Mouse (Mus musculus) bone marrow, adult 2 months (tissue): ENCODE data around the gene Dynlt3. TPM values are rescaled to one million over a fixed set of nuclear protein-coding genes. Genes with fewer than 3 reads are reported as not detected.
"Not testable (repeated sequence)": the region's sequence is repeated elsewhere in the genome, so short reads cannot be mapped to it uniquely, and the experiment has no call there.

Experiments
- H3K27ac ChIP-seq: fragments of 200-500 bp; 2 replicates; pipeline ENCODE4 v1.5.1; 2012; ENCODE audit warnings: low read depth, mild to moderate bottlenecking, control low read depth, inconsistent platforms, low read length; ENCODE audit not compliant: control insufficient read depth, poor library complexity, insufficient read depth
- H3K4me1 ChIP-seq: fragments of 200-500 bp; 2 replicates; pipeline ENCODE4 v1.6.1; 2011; ENCODE audit warnings: low read length; ENCODE audit not compliant: control insufficient read depth, insufficient read depth
- H3K4me3 ChIP-seq: fragments of 200-500 bp; replicated peaks from 2 replicates; pipeline ENCODE3; 2011; ENCODE audit warnings: mild to moderate bottlenecking, low read depth, low read length, control low read depth; ENCODE audit not compliant: control insufficient read depth
- CTCF ChIP-seq: fragments of 200-500 bp; IDR thresholded peaks from 2 replicates; pipeline ENCODE4 v1.5.1; 2011; ENCODE audit warnings: low read length, control low read depth; ENCODE audit not compliant: control insufficient read depth, insufficient read depth
- POLR2A ChIP-seq: fragments of 200-500 bp; IDR thresholded peaks from 2 replicates; pipeline ENCODE4 v1.6.1; 2011; ENCODE audit warnings: low read depth, mild to moderate bottlenecking, control low read depth, low read length, borderline replicate concordance; ENCODE audit not compliant: control insufficient read depth
- WGBS: fragments of 180-500 bp; shearing (Covaris S2); methylation state at CpG from one replicate; pipeline ENCODE4 v1.1.7; 2018; 5-methylcytosine and 5-hydroxymethylcytosine counted together
- polyA plus RNA-seq: library from polyadenylated mRNA; stranded (reverse); fragments of >200 nt; gene quantifications from 2 replicates; pipeline ENCODE4 v1.2.4, GENCODE M21; 2011; ENCODE audit warnings: low replicate concordance; ENCODE audit not compliant: missing spikeins, insufficient read depth, insufficient read length

Dynlt3 gene
- 17.4 and 28.2 TPM in 2 replicates for polyA plus RNA-seq

- H3K4me3 ChIP-seq = peak within 1 kb of the TSS; percentile 65
- WGBS = 7% methylated on average over 30 of the region's 30 CpGs
- peak within 1 kb of the TSS; percentile 21; the same call in 1 of the 2 replicates for H3K27ac ChIP-seq
- H3K4me1 ChIP-seq = no peaks in the 10 kb centered on the region
- TF ChIP-seq POLR2A (0 out of 2 replicates have a peak, but pooled peaks have one; percentile 15), CTCF (no peak)
These were observed at the start of gene Dynlt3 for GRCm38 (mm10) chrX:9662391-9663111. Gene Dynlt3, minus strand, starts transcription at chrX:9663003.

GRCm38 (mm10) chrX:9699815-9700214, 37.0 kb upstream of the Dynlt3 start:
- no peak overlapping the region for H3K4me3 ChIP-seq
- WGBS = 78% methylated on average over 3 of the region's 3 CpGs
- no peak for TF ChIP-seq POLR2A
- TF ChIP-seq CTCF = no peak
- no peaks in the 10 kb centered on the region for H3K4me1 ChIP-seq
- H3K27ac ChIP-seq = no peak overlapping the region

- TF ChIP-seq CTCF (no peak), POLR2A (no peak)
- WGBS = 74% methylated on average over 6 of the region's 6 CpGs
- no peak overlapping the region for H3K4me3 ChIP-seq
- no peaks in the 10 kb centered on the region for H3K4me1 ChIP-seq
- H3K27ac ChIP-seq = no peak overlapping the region
These were observed 33.2 kb upstream of the Dynlt3 start for GRCm38 (mm10) chrX:9695997-9696396.

- 69% methylated on average over 1 of the region's 1 CpGs for WGBS
- Histone ChIP-seq H3K4me3 (no peak overlapping the region), H3K27ac (peak overlapping the region; percentile 43; the same call in 1 of the 2 replicates), H3K4me1 (no peaks in the 10 kb centered on the region)
- TF ChIP-seq CTCF = no peak
- TF ChIP-seq POLR2A = no peak
These were observed 9.2 kb upstream of the Dynlt3 start for GRCm38 (mm10) chrX:9672040-9672439.

- WGBS = 69% methylated on average over 3 of the region's 3 CpGs
- H3K27ac ChIP-seq = no peak overlapping the region
- TF ChIP-seq POLR2A (no peak), CTCF (no peak)
- no peak overlapping the region for H3K4me3 ChIP-seq
- H3K4me1 ChIP-seq = no peaks in the 10 kb centered on the region
These were observed 8.6 kb upstream of the Dynlt3 start for GRCm38 (mm10) chrX:9671418-9671817.

- 83% methylated on average over 3 of the region's 3 CpGs for WGBS
- H3K27ac ChIP-seq = no peak overlapping the region
- TF ChIP-seq CTCF = no peak
- TF ChIP-seq POLR2A = no peak
- no peak overlapping the region for H3K4me3 ChIP-seq
- no peaks in the 10 kb centered on the region for H3K4me1 ChIP-seq
These were observed 10.0 kb downstream of the Dynlt3 start for GRCm38 (mm10) chrX:9652806-9653205.

- not testable (repeated sequence) for H3K4me3 ChIP-seq, H3K4me1 ChIP-seq, H3K27ac ChIP-seq
- 51% methylated on average over 5 of the region's 5 CpGs for WGBS
These were observed 22.2 kb downstream of the Dynlt3 start for GRCm38 (mm10) chrX:9640594-9640993.

GRCm38 (mm10) chrX:9640126-9640525, 22.7 kb downstream of the Dynlt3 start:
- H3K27ac ChIP-seq, H3K4me1 ChIP-seq, H3K4me3 ChIP-seq: not testable (repeated sequence)
- 30% methylated on average over 2 of the region's 2 CpGs for whole genome bisulfite sequencing

Other genes with a start within 250 kb of the Dynlt3 start
- 27.3 and 62.6 TPM in 2 replicates for gene Cybb, start 175.2 kb downstream of the Dynlt3 start, polyA plus RNA-seq
- not detected in 2 replicates for gene H2al1o, start 90.6 kb downstream of the Dynlt3 start, polyA plus RNA-seq
- not detected in 2 replicates for gene Hypm, start 183.9 kb upstream of the Dynlt3 start, polyA plus RNA-seq
- not detected in 2 replicates for gene H2al3, start 186.7 kb upstream of the Dynlt3 start, polyA plus RNA-seq
- gene Sytl5, start 222.6 kb upstream of the Dynlt3 start, polyA plus RNA-seq = not detected in 2 replicates